Comparison of ENCODE assay signal across 8 mouse cellular contexts in the genomic region with DNA sequence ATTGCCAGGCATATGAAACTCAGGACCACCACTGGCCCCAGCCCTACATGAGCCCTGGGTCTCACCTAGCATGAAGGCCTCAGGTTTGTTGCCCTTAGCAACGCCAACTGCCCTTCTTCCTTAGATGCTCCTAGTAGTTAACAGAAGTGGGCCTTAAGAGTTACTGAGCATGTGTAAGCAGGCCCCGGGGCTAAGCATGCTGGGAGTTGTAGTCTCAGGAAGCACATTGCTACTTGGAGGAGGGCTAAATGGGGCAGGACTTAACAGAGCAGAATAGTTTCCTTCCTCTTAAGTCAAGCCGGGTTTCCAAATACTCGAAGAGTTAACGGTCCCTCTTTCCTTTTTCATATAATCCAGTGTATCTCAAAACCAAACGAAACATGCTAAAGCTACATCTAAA. TPM values are rescaled to one million over a fixed set of nuclear protein-coding genes. Genes with fewer than 3 reads are reported as not detected.
DNase-seq lines count a peak whose midpoint lies in the region; ATAC-seq lines count a peak whose summit lies in the region.

No protein-coding gene starts in this region.

- peaks cover 42% of the 10 kb centered on the region for H3K36me3 ChIP-seq in embryonic facial prominence, embryonic 12.5 days

- no peaks in the 10 kb centered on the region for H3K27me3 ChIP-seq in embryonic facial prominence, embryonic 12.5 days

- peak overlapping the region; percentile 96; the same call in 1 of the 2 replicates for H3K4me3 ChIP-seq in embryonic facial prominence, embryonic 12.5 days

- no peak overlapping the region for H3K27ac ChIP-seq in embryonic facial prominence, embryonic 12.5 days

- intact Hi-C loops in heart, postnatal 10 days (cut with DNase I), result loop anchor here (2.0 kb wide), 1 partner anchor 35 kb away; no protein-coding TSS in a partner anchor

- no peak overlapping the region for H3K9ac ChIP-seq in embryonic facial prominence, embryonic 12.5 days

- no peaks in the 10 kb centered on the region for H3K9me3 ChIP-seq in embryonic facial prominence, embryonic 12.5 days

- 69% methylated on average over 6 of the region's 6 CpGs for WGBS in embryonic facial prominence, embryonic 12.5 days

- H3K4me2 ChIP-seq in embryonic facial prominence, embryonic 12.5 days (replicated peaks), result peak overlapping the region; percentile 100

- peaks cover 32% of the 10 kb centered on the region for H3K4me1 ChIP-seq in embryonic facial prominence, embryonic 12.5 days

- DNase-seq in 416B (ENCODE audit: low read depth), result peak; percentile 93
- DNase-seq in CD8-positive naive resting alpha-beta T cell, adult 2 months (ENCODE audit: low read depth in 2 of 2, low spot score in 2 of 2), result peak; percentile 38 to 54
- DNase-seq in heart, postnatal 10 days, result peak; percentile 68 to 79
- peak; percentile 60 to 73 for DNase-seq in kidney, postnatal 4 days
- peak; percentile 83 for DNase-seq in lung, postnatal 10 days
- DNase-seq in right cerebral cortex, postnatal 4 days, result peak; percentile 39
- DNase-seq in yolk sac, embryonic 10.5 days (ENCODE audit: low spot score), result no peak

- ATAC-seq in embryonic facial prominence, embryonic 12.5 days (ENCODE audit: insufficient number of reproducible peaks, insufficient read depth, low FRiP score, low TSS enrichment), result no peak

RNA-seq across cellular contexts. Expression of a gene that starts 3.7 kb away (rescaled TPM):
- 12.9 and 14.2 TPM in 2 replicates for polyA plus RNA-seq in embryonic facial prominence, embryonic 12.5 days (2016; fragmentation: Nextera tagmentation; extraction: Ambion mirVana)
- total RNA-seq in heart, postnatal 10 days (2021), result 10 to 100 TPM; 63.0 to 72.1 TPM

RNA-seq across cellular contexts. Expression of a gene that starts 27.0 kb away (rescaled TPM):
- polyA plus RNA-seq in embryonic facial prominence, embryonic 12.5 days (2016; fragmentation: Nextera tagmentation; extraction: Ambion mirVana), result 19.3 and 20.7 TPM in 2 replicates
- 1 to 10 TPM; 1.6 to 2.8 TPM for total RNA-seq in heart, postnatal 10 days (2021)

RNA-seq across cellular contexts. Expression of a gene that starts 31.0 kb away (rescaled TPM):
- polyA plus RNA-seq in embryonic facial prominence, embryonic 12.5 days (2016; fragmentation: Nextera tagmentation; extraction: Ambion mirVana), result 0.67 and 1.2 TPM in 2 replicates
- 1 to 10 TPM; 2.8 to 3.8 TPM for total RNA-seq in heart, postnatal 10 days (2021)

RNA-seq across cellular contexts. Expression of a gene that starts 36.0 kb away (rescaled TPM):
- 85.9 and 87.1 TPM in 2 replicates for polyA plus RNA-seq in embryonic facial prominence, embryonic 12.5 days (2016; fragmentation: Nextera tagmentation; extraction: Ambion mirVana)
- 10 to 100 TPM; 93.7 to 94.3 TPM for total RNA-seq in heart, postnatal 10 days (2021)

RNA-seq across cellular contexts. Expression of a gene that starts 50.7 kb away (rescaled TPM):
- 21.5 and 26.4 TPM in 2 replicates for polyA plus RNA-seq in embryonic facial prominence, embryonic 12.5 days (2016; fragmentation: Nextera tagmentation; extraction: Ambion mirVana)
- 10 to 100 TPM; 15.4 to 16.1 TPM for total RNA-seq in heart, postnatal 10 days (2021)
